Mouse (Mus musculus): ENCODE measurements around the gene Uvssa.

DNA sequence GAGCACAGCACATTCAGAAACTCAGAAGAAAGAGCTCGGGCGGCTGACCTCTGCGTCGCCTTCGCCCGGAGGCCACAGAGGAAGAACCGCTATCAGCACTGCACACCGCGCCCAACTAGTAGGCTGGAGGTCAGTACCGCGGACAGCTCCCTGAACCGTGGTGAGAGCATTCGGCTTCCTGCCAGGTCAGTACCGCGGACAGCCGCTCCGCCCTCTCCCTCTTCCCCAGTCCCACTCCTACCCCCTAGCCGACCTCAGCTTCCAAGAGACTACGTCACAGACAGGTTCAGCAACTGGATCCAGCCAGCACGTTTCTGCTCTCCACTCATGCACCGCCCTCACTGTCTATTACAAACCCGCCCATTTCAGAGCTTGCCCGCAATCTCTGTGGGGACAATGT is 59.9 kb downstream of the Uvssa start:
- TF ChIP-seq CTCF (IDR thresholded peaks at IDR 0.05; ENCODE audit: low read depth, low read length) = no peak
- TF ChIP-seq GATA2 (IDR thresholded peaks at IDR 0.05; ENCODE audit: borderline replicate concordance, low read depth, low read length) = no peak
- no peak for TF ChIP-seq TAL1 (conservative IDR thresholded peaks at IDR 0.05; ENCODE audit: low read depth, low read length)
